8 mouse cellular contexts compared by ENCODE assay signal in genomic region chr12:41485512-41486215, GRCm38 (mm10). TPM values are rescaled to one million over a fixed set of nuclear protein-coding genes. Genes with fewer than 3 reads are reported as not detected.
DNase-seq lines count a peak whose midpoint lies in the region; ATAC-seq and TF ChIP-seq lines count a peak whose summit lies in the region.

No protein-coding gene starts in this region.

- H3K4me1 ChIP-seq in E14TG2a.4 (replicated peaks; ENCODE audit: low read depth, low read length): peaks cover 19% of the 10 kb centered on the region
- peaks cover 21% of the 10 kb centered on the region for H3K4me1 ChIP-seq in forebrain, embryonic 15.5 days
- H3K4me1 ChIP-seq in liver, embryonic 16.5 days (ENCODE audit: control insufficient read depth, low read depth, low read length): no peaks in the 10 kb centered on the region
- peaks cover 21% of the 10 kb centered on the region for H3K4me1 ChIP-seq in neural tube, embryonic 15.5 days

- ATAC-seq in forebrain, embryonic 15.5 days (replicated peaks): peak; percentile 94
- ATAC-seq in liver, embryonic 16.5 days (ENCODE audit: low read depth): peak; percentile 43; the same call in 1 of the 2 replicates
- ATAC-seq in neural tube, embryonic 15.5 days (ENCODE audit: low FRiP score): peak; percentile 93

- H3K9me3 ChIP-seq in E14TG2a.4 (ENCODE audit: low read length): no peaks in the 10 kb centered on the region
- no peaks in the 10 kb centered on the region for H3K9me3 ChIP-seq in forebrain, embryonic 15.5 days
- no peaks in the 10 kb centered on the region for H3K9me3 ChIP-seq in liver, embryonic 16.5 days (replicated peaks; ENCODE audit: control insufficient read depth, low read length)
- no peaks in the 10 kb centered on the region for H3K9me3 ChIP-seq in neural tube, embryonic 15.5 days (replicated peaks)

- peak overlapping the region; percentile 82 for H3K9ac ChIP-seq in forebrain, embryonic 15.5 days (replicated peaks)
- no peak overlapping the region for H3K9ac ChIP-seq in liver, embryonic 16.5 days (ENCODE audit: low read depth, low read length)
- peak overlapping the region; percentile 72 for H3K9ac ChIP-seq in neural tube, embryonic 15.5 days (replicated peaks)

- H3K27ac ChIP-seq in forebrain, embryonic 15.5 days (replicated peaks): peak overlapping the region; percentile 90
- H3K27ac ChIP-seq in layer of hippocampus, adult 2 months: peak overlapping the region; percentile 88
- no peak overlapping the region for H3K27ac ChIP-seq in liver, embryonic 16.5 days (ENCODE audit: low read length)
- peak overlapping the region; percentile 93 for H3K27ac ChIP-seq in neural tube, embryonic 15.5 days (replicated peaks)

- WGBS in forebrain, embryonic 15.5 days: 5% methylated on average over 12 of the region's 12 CpGs
- WGBS in liver, embryonic 16.5 days (ENCODE audit: insufficient replicate concordance): 22% methylated on average over 12 of the region's 12 CpGs
- 7% methylated on average over 12 of the region's 12 CpGs for WGBS in neural tube, embryonic 15.5 days

- H3K4me3 ChIP-seq in E14TG2a.4 (replicated peaks; ENCODE audit: low read length): peak overlapping the region; percentile 4; the same call in 1 of the 2 replicates
- H3K4me3 ChIP-seq in forebrain, embryonic 15.5 days: peak overlapping the region; percentile 55
- H3K4me3 ChIP-seq in layer of hippocampus, adult 2 months: peak overlapping the region; percentile 91
- H3K4me3 ChIP-seq in liver, embryonic 16.5 days (ENCODE audit: low read depth, low read length): no peak overlapping the region
- peak overlapping the region; percentile 60 for H3K4me3 ChIP-seq in neural tube, embryonic 15.5 days (replicated peaks)

- intact Hi-C loops in heart, postnatal 25 days (cut with DNase I): loop anchor here (2.0 kb wide), 1 partner anchor 373 kb away; no protein-coding TSS in a partner anchor

- H3K27me3 ChIP-seq in E14TG2a.4 (ENCODE audit: insufficient read depth, low read length): peaks cover 3% of the 10 kb centered on the region; the same call in 1 of the 2 replicates
- no peaks in the 10 kb centered on the region for H3K27me3 ChIP-seq in forebrain, embryonic 15.5 days
- H3K27me3 ChIP-seq in liver, embryonic 16.5 days (ENCODE audit: control insufficient read depth, insufficient read depth, low read depth, low read length): 0 out of 2 replicates have a peak, but pooled peaks cover 6% of the 10 kb centered on the region
- H3K27me3 ChIP-seq in neural tube, embryonic 15.5 days (replicated peaks): no peaks in the 10 kb centered on the region

- H3K4me2 ChIP-seq in forebrain, embryonic 15.5 days (replicated peaks): peak overlapping the region; percentile 62
- no peak overlapping the region for H3K4me2 ChIP-seq in liver, embryonic 16.5 days (ENCODE audit: low read depth, low read length)
- peak overlapping the region; percentile 59 for H3K4me2 ChIP-seq in neural tube, embryonic 15.5 days

- TF ChIP-seq CTCF in E14TG2a.4 (conservative IDR thresholded peaks at IDR 0.05; ENCODE audit: low read length): no peak
- no peak for TF ChIP-seq CTCF in layer of hippocampus, adult 2 months (conservative IDR thresholded peaks at IDR 0.05)

- peak; percentile 60 for DNase-seq in cerebellum, adult 11 months
- peak; percentile 2 for DNase-seq in heart, postnatal 25 days (ENCODE audit: low spot score)
- DNase-seq in layer of hippocampus, adult 2 months (ENCODE audit: low spot score in 2 of 2): peak; percentile 80 to 89
- DNase-seq in thymus, postnatal 36 days: no peak

- H3K36me3 ChIP-seq in E14TG2a.4 (ENCODE audit: insufficient read depth, low read length): no peaks in the 10 kb centered on the region
- H3K36me3 ChIP-seq in forebrain, embryonic 15.5 days: no peaks in the 10 kb centered on the region
- no peaks in the 10 kb centered on the region for H3K36me3 ChIP-seq in liver, embryonic 16.5 days (ENCODE audit: control insufficient read depth, insufficient read depth)
- H3K36me3 ChIP-seq in neural tube, embryonic 15.5 days: no peaks in the 10 kb centered on the region

RNA-seq across cellular contexts. Expression of gene Lrrn3, which starts 0.6 kb away (rescaled TPM):
- polyA plus RNA-seq in forebrain, embryonic 15.5 days (2015; fragmentation: Nextera tagmentation; extraction: Ambion mirVana): 73.4 and 76.1 TPM in 2 replicates
- total RNA-seq in heart, postnatal 25 days (2021): under 1 TPM; 0.08 to 0.17 TPM
- 10 to 100 TPM; 63.6 to 70.4 TPM for total RNA-seq in layer of hippocampus, adult 2 months (2021)
- 1.1 and 1.3 TPM in 2 replicates for polyA plus RNA-seq in liver, embryonic 16.5 days (2015; fragmentation: Nextera tagmentation; extraction: Ambion mirVana)
- 71.7 and 82.9 TPM in 2 replicates for polyA plus RNA-seq in neural tube, embryonic 15.5 days (2015; fragmentation: Nextera tagmentation; extraction: Ambion mirVana)

Comparison
In these comparisons a context has a peak if more than half of its experiments do, and no peak if none do; other contexts are left out.
1. DNase-seq: peak in cerebellum, adult 11 months (single experiment), heart, postnatal 25 days (single experiment) and layer of hippocampus, adult 2 months (2 of 2); none in thymus, postnatal 36 days (0 of 2).
2. ATAC-seq: peak in every context shown above with its lines; median percentile 94 in forebrain, embryonic 15.5 days; 93 in neural tube, embryonic 15.5 days; 43 in liver, embryonic 16.5 days.
3. RNA of gene Lrrn3, which starts 0.6 kb away (polyA plus RNA-seq): 71.7 to 82.9 TPM in neural tube, embryonic 15.5 days and 73.4 to 76.1 TPM in forebrain, embryonic 15.5 days; 1.1 to 1.3 TPM in liver, embryonic 16.5 days; every median in the first group is over 10 times any median in the second.